Mouse (Mus musculus) lung, postnatal 0 days (tissue): ENCODE results near the gene Akna.

Source experiments
- CTCF ChIP-seq: IDR thresholded peaks from 2 replicates; pipeline ENCODE4 v1.5.1; 2016; ENCODE audit warnings: antibody characterized with exemption, mild to moderate bottlenecking
- EP300 ChIP-seq: IDR thresholded peaks from 2 replicates; pipeline ENCODE4 v1.6.1; 2016; ENCODE audit warnings: antibody characterized with exemption, mild to moderate bottlenecking, control low read depth

- no peak for TF ChIP-seq CTCF
- no peak for TF ChIP-seq EP300
Observed at GRCm38 (mm10) chr4:63440262-63440661, 37.1 kb upstream of the Akna start.
